Mouse (Mus musculus) myocyte (in vitro differentiated cells): ENCODE results near the gene Hist1h1t.

Experiments
- CEBPB ChIP-seq: IDR thresholded peaks from 2 replicates; pipeline ENCODE4 v1.6.1; 2011; ENCODE audit warnings: mild to moderate bottlenecking, moderate library complexity; ENCODE audit not compliant: poor library complexity, insufficient read depth, severe bottlenecking
- E2F4 ChIP-seq: IDR thresholded peaks from one replicate; pipeline ENCODE4 v1.6.1; 2011; ENCODE audit warnings: mild to moderate bottlenecking, control low read depth, moderate library complexity; ENCODE audit not compliant: insufficient read depth
- MAX ChIP-seq: IDR thresholded peaks from one replicate; pipeline ENCODE4 v1.6.1; 2011; ENCODE audit warnings: low read depth, mild to moderate bottlenecking, control low read depth
- POLR2A ChIP-seq: IDR thresholded peaks from one replicate; pipeline ENCODE4 v1.6.1; 2011; ENCODE audit warnings: low read depth, mild to moderate bottlenecking, control low read depth, moderate library complexity; ENCODE audit not compliant: insufficient read length
- TCF12 ChIP-seq: IDR thresholded peaks from one replicate; pipeline ENCODE4 v1.6.1; 2011; ENCODE audit warnings: mild to moderate bottlenecking, control low read depth; ENCODE audit not compliant: poor library complexity, insufficient read depth, severe bottlenecking
- USF1 ChIP-seq: IDR thresholded peaks from one replicate; pipeline ENCODE4 v1.6.1; 2011; ENCODE audit warnings: low read depth, mild to moderate bottlenecking, control low read depth, moderate library complexity

- TF ChIP-seq POLR2A (no peak), MAX (no peak), CEBPB (no peak), E2F4 (no peak), USF1 (no peak), TCF12 (no peak)
Measured at GRCm38 (mm10) chr13:23743963-23744362, 48.3 kb downstream of the Hist1h1t start.
